Mouse (Mus musculus) frontal cortex, postnatal 14 days (tissue): ENCODE measurements around the gene Nos1ap.

Experiments
- DNase-seq, 2 experiments: peaks; one replicate each; pipeline ENCODE4 v3.0.0; 2022; ENCODE audit warnings: low spot score in 2 of 2

The Nos1ap gene

DNA sequence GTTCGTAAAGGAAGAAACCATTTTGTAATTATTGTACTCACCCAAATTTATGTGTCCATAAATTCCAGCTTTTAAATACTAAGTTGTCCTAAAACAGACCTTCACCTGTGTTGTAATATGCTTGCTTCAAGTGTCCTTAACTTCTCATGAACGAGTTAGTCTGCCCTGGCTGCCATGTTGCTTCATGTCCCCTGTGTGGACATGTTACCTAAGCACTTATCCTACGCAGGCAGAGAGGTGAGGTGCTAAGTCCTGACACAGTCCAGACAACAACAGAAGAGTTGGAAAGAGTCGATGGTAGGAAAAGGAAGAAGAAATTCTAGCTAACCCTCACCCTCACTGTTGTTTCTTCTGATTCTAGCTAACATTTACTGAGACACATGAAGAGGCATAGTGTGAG, 43.4 kb downstream of the Nos1ap start:
- DNase-seq = no peak

DNA sequence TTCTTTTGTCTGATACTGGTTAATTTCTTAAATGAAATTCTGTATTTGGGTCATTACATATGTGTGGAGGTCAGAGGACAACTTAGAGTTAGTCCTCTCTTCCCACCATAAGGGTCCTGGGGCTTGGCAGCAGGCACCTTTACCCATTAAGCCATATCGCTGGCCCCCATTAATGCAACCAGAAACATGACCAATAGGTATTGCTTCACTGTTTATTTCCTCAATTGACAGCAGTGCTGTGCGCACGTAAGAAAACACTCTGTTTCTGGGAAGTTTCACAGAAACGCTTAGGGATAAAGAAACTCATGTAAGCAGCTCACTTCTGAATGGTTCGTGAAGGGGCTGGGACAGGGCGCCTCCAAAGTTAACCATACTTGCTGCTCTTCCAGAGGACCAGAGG, 44.4 kb downstream of the Nos1ap start:
- DNase-seq = no peak

DNA sequence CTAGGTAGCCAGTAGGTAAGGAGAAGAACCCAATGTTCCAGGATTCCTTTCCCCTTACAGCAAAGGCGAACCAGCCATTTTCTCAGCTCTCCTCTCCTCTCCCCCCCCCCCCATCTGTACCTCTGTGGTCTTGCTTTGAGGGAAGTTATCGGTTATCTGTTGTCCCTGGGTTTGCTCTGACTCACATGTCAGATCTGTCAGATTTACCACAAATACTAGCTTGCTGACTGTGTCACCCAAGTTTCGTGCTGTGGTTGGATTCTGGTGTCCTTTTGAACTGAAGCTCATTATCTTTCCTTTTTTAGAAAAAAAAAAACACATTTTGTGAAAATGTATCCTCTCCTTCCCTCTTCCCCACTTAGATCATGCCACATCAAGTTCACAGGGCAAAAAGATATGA, 50.2 kb downstream of the Nos1ap start:
- no peak for DNase-seq

DNA sequence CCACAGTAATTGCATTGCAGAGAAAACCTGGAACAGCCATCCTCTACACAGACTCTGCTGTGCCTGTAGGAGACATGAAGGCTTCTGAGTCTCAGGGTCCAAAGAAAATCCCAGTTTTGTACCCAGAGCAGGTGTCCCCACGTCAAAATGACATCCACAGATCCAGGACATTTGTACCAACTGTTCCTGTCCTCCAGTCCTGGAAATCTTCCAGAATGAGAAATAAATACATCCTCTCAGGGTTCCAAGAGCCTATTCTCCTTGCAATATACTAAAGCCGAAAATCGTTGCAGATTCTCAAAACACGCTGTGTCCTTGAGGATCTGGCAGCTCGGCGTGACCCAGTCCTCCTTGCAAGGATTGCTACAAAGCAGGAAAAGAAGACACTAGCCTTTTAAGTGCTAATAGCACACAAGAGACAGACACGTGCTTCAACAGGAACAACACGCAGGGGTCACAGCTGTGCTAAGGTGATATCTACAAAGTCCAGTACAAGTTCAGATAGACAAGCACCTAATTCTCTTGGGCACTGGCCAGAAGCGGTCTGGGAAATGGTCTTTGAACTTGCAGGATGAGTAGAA, 51.1 kb downstream of the Nos1ap start:
- DNase-seq = no peak

GRCm38 (mm10) chr1:170536344-170536743, 53.3 kb downstream of the Nos1ap start:
- DNase-seq = no peak

- DNase-seq = no peak
These were observed 54.4 kb downstream of the Nos1ap start for GRCm38 (mm10) chr1:170535221-170535620.

DNA sequence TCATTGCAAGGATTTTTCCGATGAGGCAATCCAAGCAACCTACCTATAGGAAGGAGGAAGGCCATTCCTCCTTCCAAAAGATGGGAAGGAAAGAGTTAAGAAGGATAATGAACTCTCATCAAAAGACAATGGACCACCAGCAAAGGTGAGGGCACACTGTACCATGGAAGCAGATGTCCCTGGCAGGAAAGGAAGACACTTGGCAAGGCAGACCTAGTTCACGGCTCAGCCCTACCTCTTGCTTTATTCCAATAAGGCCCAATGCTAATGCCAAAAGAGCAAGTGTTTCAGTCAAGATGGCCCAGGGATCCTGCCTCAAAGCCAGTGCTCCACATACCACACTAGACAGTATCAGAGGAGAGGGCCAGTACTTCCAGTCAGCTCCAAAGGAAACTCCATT, 58.4 kb downstream of the Nos1ap start:
- DNase-seq = no peak

- no peak for DNase-seq
These were observed 59.2 kb downstream of the Nos1ap start for GRCm38 (mm10) chr1:170530456-170530855.

DNA sequence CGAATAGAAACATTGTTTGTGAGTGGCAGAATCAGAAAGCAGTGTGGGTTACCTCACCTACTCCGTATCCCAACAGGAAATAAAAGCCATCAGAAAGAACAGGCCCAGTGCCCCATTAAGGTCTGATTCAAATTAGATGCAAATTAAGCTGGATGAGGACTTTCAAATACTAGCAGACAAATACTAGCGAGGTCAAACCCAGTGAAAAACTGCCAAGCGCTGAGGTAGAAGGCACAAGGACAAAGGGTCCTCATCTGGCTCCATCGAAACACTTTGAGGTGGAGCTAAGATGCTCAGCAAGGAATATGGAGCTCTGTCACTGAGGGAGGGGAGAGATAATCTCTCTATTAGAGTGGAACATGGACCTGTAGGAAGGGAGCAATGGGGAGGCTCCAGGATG, 66.8 kb downstream of the Nos1ap start:
- no peak for DNase-seq

DNA sequence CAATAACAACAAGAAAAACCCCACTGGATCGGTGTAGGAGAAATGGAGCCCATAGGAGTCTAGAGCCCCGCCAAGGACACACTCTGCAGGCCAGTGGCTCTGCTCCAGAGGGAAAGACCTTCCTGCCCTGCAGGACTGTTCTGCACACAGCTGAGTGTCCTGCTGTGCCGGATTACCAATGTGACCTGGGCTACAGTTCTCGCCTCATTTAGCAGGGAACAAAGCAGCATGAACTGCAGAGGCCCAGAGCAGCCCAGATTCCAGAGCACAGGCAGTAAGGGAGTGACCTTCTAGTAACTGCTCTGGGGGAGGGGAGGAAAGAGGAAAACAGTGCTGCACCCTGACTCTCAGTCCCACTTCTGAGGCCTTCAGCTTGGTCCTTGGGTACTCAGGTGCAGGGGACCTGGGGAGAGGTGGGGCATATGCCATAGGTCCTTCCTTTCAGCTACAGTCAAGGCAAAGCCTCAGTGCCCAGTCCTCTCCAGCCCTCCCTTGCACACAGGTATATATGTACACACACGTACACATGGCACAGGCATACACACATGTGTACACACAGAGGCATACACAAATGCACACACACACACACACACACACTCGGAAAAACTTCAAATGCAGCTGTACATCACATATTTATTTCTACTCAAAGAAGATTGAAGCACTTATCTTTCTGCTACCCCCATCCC, 68.0 kb downstream of the Nos1ap start:
- no peak for DNase-seq

- no peak for DNase-seq
These were observed 69.5 kb downstream of the Nos1ap start for GRCm38 (mm10) chr1:170520206-170520605.

GRCm38 (mm10) chr1:170519631-170520030, 70.0 kb downstream of the Nos1ap start:
- no peak for DNase-seq

DNA sequence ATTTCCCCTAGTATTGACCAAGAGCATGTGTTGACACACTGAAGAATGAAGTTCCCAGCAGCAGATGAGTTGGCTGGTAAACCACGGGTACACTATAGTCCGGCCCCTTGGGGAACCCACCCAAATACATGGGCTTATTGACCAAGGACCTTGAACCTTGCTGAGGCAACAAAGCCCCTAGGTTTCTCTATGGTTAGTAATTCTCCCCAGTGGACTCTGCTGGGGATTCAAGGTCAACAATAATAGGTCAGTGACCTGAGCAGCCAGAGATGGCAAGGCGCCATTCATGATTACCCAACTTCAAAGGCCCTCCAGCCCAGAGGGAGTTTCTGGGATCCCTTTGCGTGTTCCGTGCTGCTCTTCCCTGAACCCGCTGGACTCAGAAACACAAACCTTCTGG, 73.5 kb downstream of the Nos1ap start:
- no peak for DNase-seq

DNA sequence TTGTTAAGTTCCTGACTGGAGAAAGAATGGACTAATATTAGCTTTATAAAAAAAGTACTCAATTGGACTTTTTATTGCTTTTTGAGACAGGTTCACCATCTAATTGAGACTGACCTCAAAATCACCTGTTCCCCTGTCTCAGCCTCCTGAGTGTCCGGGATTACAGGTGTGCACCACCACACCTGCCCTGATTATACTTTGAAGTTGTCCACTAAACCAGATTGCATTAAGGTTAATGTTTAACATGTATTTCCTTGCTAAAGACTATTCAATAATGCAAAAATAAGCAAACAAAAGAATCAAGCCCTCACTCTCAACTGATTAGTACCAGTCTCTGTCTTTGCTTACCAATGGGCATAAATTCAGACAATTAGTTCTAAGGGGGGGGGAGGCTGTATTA, 74.2 kb downstream of the Nos1ap start:
- DNase-seq = no peak

- DNase-seq = no peak
These were observed 75.4 kb downstream of the Nos1ap start for GRCm38 (mm10) chr1:170514226-170514625.

GRCm38 (mm10) chr1:170512429-170513097, 77.1 kb downstream of the Nos1ap start:
- DNase-seq = no peak

DNA sequence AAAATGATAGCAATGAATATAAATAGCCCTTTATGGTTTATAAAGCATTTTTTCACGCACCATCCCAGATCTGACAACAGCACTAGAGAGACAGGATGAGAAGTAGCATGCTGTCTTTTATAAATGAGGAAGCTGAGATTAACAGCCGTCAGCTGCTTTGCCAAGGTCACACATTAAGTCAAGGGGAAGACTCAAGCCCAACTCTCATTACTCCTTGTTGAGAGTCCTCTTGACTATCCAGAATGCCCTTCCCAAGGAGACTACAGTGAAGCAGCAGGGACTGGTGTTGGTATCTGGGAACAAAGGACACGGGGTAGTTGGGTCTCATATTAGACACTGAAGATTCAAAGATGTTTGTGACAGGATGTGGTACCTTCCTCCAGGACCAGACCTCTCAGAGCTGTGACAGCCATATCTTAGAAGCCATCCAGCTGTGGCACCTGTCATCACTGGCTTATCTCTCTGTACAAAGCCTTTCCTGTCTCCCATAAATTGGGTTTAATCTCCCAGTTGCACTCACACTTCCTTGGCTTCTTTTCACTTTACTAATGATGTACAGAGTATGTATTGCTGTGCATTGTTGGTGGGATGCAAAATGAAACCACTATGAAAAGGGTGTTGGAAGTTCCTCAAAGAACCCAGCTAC, 78.9 kb downstream of the Nos1ap start:
- DNase-seq = no peak

- no peak for DNase-seq
These were observed 83.4 kb downstream of the Nos1ap start for GRCm38 (mm10) chr1:170506309-170506708.

- no peak for DNase-seq
These were observed 84.6 kb downstream of the Nos1ap start for GRCm38 (mm10) chr1:170505107-170505506.

GRCm38 (mm10) chr1:170504378-170504777, 85.3 kb downstream of the Nos1ap start:
- no peak for DNase-seq

- DNase-seq = no peak
These were observed 86.4 kb downstream of the Nos1ap start for GRCm38 (mm10) chr1:170503277-170503739.

DNA sequence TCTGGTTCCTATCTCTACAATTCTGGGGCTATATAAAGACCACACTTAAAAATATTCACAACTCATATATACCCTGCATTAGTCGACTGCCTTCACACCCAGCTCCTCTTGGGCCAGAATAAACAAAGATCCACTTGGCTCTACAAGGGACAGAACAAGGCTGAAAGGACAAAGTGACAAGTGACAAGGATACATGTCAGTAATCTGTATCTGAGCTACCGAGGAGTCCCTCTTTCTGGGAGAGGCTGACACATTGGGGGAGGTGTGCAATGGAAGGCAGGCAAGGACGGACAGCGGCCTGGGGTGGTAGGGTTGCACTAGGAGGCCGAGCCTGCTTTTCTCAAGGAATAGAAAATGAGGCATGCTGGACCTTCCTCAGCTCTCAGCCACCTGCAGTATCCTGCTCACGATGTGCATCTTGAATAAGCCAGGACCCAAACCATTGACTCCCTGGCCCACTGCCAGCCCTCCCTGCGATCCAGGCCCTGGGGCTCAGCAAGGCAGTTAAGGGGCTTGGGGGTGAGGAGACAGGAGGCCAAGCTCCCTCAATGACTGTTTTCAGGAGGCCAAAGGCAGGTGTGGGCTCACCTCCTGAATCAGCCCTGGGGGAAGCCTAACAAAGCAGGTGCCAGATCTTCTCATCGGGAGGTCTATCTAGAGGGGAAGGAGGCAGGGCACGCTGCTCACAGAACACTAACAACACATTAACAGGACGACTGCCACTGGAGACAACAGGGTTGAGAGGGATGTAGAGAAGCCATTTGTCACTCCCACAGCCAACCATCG, 87.0 kb downstream of the Nos1ap start:
- DNase-seq = no peak
